Mouse (Mus musculus) lung, adult 2 months (tissue): ENCODE results near the gene Fam13a.

ENCODE experiments used
- CTCF ChIP-seq: fragments of 200-500 bp; IDR thresholded peaks from 2 replicates; pipeline ENCODE4 v1.5.1; 2011; ENCODE audit warnings: mild to moderate bottlenecking, low read length, control low read depth; ENCODE audit not compliant: insufficient read depth
- POLR2A ChIP-seq: fragments of 200-500 bp; IDR thresholded peaks from 2 replicates; pipeline ENCODE4 v1.6.1; 2011; ENCODE audit warnings: low read depth, mild to moderate bottlenecking, control low read depth, low read length, borderline replicate concordance; ENCODE audit errors: extremely low read depth

DNA sequence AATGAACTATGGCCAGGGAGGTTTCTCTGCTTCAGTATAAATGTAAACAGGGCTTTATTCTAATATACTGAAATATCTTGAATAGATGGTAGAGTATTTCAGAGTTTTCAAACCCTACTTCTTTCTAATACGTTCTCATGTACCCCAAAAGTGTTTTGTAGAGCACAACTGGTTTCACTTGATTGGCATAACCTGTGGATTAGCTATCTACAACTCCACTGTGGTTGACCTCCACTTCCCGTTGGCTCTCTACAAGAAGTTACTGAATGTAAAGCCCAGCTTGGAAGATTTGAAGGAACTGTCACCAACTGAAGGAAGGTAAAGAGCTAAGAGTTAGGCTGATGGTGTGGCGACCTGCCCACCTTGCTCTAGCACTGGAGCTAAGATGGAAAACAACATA lies 134.4 kb downstream of the Fam13a start:
- TF ChIP-seq CTCF = no peak
- TF ChIP-seq POLR2A = no peak
